Mouse (Mus musculus) thymus, adult 2 months (tissue): ENCODE data around the gene Cxcl10. TPM values are rescaled to one million over a fixed set of nuclear protein-coding genes. Genes with fewer than 3 reads are reported as not detected.
"Not testable (repeated sequence)": the region's sequence is repeated elsewhere in the genome, so short reads cannot be mapped to it uniquely, and the experiment has no call there.

Source experiments
- DNase-seq: peaks from one replicate; pipeline ENCODE4 v3.0.0; 2021
- H3K27ac ChIP-seq: fragments of 200-500 bp; 2 replicates; pipeline ENCODE4 v1.5.1; 2012; ENCODE audit warnings: low read length, control low read depth; ENCODE audit not compliant: control insufficient read depth, insufficient read depth
- H3K27me3 ChIP-seq: fragments of 200-500 bp; 2 replicates; pipeline ENCODE4 v1.6.1; 2012; ENCODE audit warnings: mild to moderate bottlenecking, low read length, moderate library complexity, mixed read lengths; ENCODE audit not compliant: control insufficient read depth, insufficient read depth
- H3K36me3 ChIP-seq: fragments of 200-500 bp; 2 replicates; pipeline ENCODE4 v1.6.1; 2012; ENCODE audit warnings: mild to moderate bottlenecking, low read length, moderate library complexity; ENCODE audit not compliant: control insufficient read depth, insufficient read depth
- H3K4me1 ChIP-seq: fragments of 200-500 bp; replicated peaks from 2 replicates; pipeline ENCODE4 v1.6.1; 2012; ENCODE audit warnings: low read length; ENCODE audit not compliant: control insufficient read depth, insufficient read depth
- H3K4me3 ChIP-seq: fragments of 200-500 bp; 2 replicates; pipeline ENCODE4 v1.5.1; 2012; ENCODE audit warnings: mild to moderate bottlenecking, low read length, control low read depth, moderate library complexity; ENCODE audit not compliant: control insufficient read depth, insufficient read depth
- CTCF ChIP-seq: fragments of 200-500 bp; IDR thresholded peaks from 2 replicates; pipeline ENCODE4 v1.5.1; 2012; ENCODE audit warnings: mild to moderate bottlenecking, control low read depth, low read length, moderate library complexity, borderline replicate concordance; ENCODE audit not compliant: control insufficient read depth, poor library complexity, insufficient read depth; ENCODE audit errors: extremely low read depth
- POLR2A ChIP-seq: fragments of 200-500 bp; IDR thresholded peaks from 2 replicates; pipeline ENCODE4 v1.6.1; 2012; ENCODE audit warnings: mild to moderate bottlenecking, low read length, control low read depth, moderate library complexity; ENCODE audit not compliant: control insufficient read depth, poor library complexity, insufficient read depth; ENCODE audit errors: extremely low read depth
- WGBS: fragments of 180-500 bp; shearing (Covaris S2); methylation state at CpG from one replicate; pipeline ENCODE4 v1.1.7; 2018; 5-methylcytosine and 5-hydroxymethylcytosine counted together
- polyA plus RNA-seq: library from polyadenylated mRNA; depleted of rRNA; stranded (reverse); fragments of >200 nt; gene quantifications from 2 replicates; pipeline ENCODE4 v1.2.3, GENCODE M21; 2012

The Cxcl10 gene
- polyA plus RNA-seq, 1 experiment: 93.6 TPM

DNA sequence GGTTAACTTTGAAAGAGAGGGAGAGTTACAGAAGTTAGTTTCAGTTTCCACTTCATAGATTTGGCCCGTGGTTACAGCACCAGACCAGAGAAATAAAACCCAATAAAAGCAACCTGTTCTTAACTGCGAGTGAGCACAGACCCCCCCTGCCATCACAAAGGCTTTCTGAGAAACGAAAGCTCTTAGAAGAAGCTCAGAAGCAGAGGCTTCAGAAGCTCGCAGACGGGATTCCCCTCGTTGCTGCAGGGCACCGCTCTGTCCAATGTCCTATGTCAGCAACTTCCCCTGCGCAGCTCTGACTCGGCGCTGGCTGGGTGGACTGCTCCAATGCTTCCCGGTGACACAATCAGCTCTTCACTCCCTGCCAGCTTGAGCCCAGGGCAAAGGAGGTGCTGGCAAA is 4.8 kb upstream of the Cxcl10 start:
- H3K4me1 ChIP-seq: peaks cover 7% of the 10 kb centered on the region
- peak; percentile 46 for DNase-seq
- TF ChIP-seq POLR2A (no peak), CTCF (no peak)
- peak overlapping the region; percentile 44 for H3K4me3 ChIP-seq
- no peaks in the 10 kb centered on the region for H3K36me3 ChIP-seq
- no peak overlapping the region for H3K27ac ChIP-seq
- WGBS: under 1% methylated on average over 11 of the region's 11 CpGs
- no peaks in the 10 kb centered on the region for H3K27me3 ChIP-seq

DNA sequence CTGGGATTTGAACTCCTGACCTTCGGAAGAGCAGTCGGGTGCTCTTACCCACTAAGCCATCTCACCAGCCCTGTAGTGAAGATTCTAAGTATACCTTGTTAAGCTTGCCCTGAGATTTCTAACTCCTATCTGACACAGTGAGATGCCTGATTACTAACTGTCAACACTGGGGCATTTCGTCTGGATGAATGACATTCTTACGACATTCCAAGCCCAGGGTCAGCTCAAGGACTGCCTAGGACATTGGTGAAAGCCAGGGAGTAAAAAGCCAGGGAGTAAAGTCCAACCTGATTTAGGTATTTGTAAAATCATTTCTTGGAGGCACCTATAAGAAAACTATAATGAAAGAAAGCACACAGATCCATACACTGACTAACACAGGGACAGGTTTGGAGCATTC is 4.0 kb upstream of the Cxcl10 start:
- not testable (repeated sequence) for H3K36me3 ChIP-seq, H3K27me3 ChIP-seq, H3K4me1 ChIP-seq, DNase-seq, H3K4me3 ChIP-seq, H3K27ac ChIP-seq
- WGBS: 95% methylated on average over 4 of the region's 4 CpGs

DNA sequence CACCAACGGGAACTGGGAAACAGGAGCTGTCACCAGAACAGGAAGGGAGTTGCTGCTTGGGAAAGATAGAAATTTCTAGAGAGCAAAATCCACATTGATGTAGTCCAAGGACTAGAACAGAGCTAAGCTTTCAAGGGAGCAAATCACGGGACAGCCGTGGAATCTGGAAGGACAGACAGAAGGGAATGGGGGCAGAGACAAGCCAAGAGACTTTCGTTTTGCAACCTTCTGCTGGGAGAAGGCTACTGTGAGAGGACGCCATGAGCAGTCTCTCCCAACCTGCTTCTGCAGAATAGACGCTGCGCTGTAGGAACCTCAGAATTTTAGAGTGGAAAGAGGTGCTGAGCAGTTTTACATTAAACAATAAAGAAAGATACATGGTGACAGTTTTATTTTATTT is 1.0 kb upstream of the Cxcl10 start:
- TF ChIP-seq CTCF: no peak
- TF ChIP-seq POLR2A: no peak
- no peak overlapping the region for H3K27ac ChIP-seq

DNA sequence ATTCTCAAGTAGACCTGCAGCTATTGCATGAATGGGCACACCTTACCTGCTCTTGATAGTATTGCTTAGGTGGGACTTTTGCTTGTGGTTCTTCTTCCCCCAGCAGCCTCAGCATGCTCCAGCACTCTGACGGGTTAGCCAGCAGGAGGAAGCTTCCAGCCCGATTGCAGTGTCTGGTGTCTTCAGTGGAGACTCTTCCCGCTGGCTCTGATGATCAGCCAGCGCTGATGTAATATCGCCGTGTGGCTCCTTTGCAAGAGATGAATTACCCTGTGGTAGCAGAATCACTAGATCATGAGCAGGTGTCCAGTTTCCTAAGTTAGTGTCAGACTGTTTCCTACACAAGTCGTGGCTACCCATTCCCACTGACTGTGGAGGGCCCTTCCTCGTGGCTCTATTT is 3.7 kb downstream of the Cxcl10 start:
- H3K27ac ChIP-seq: no peak overlapping the region
- no peak for DNase-seq
- no peaks in the 10 kb centered on the region for H3K27me3 ChIP-seq
- H3K36me3 ChIP-seq: no peaks in the 10 kb centered on the region
- TF ChIP-seq POLR2A (no peak), CTCF (no peak)
- H3K4me1 ChIP-seq: peaks cover 3% of the 10 kb centered on the region; the same call in 1 of the 2 replicates
- 88% methylated on average over 8 of the region's 8 CpGs for WGBS
- no peak overlapping the region for H3K4me3 ChIP-seq

More for the DNA sequence above, 1.0 kb upstream of the Cxcl10 start:
- no peak overlapping the region for H3K4me3 ChIP-seq
- H3K27me3 ChIP-seq: no peaks in the 10 kb centered on the region
- H3K36me3 ChIP-seq: no peaks in the 10 kb centered on the region
- peaks cover 8% of the 10 kb centered on the region for H3K4me1 ChIP-seq
- no peak for DNase-seq
- 89% methylated on average over 7 of the region's 7 CpGs for WGBS

DNA sequence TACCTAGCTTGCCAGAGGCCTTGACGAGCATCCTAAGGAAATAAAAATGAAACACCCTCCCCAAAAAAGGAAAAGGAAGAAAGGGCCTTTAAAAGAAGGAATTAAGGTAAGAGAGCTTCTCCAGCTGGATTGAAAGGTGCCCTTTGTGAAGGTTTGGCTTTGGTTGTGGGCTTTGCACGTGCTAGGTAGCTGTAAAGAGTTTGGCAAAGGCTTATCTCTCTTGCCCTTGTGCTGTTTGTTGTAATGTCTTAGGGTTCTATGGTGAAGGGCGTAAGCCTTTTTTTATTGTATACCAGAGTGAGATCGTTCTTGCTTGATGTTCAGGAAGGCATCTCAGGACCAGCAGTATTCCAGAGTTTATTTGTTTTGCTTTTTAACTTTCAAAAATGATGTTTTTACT is 8.1 kb downstream of the Cxcl10 start:
- WGBS: 82% methylated on average over 4 of the region's 4 CpGs
- Histone ChIP-seq H3K36me3 (no peaks in the 10 kb centered on the region), H3K27me3 (no peaks in the 10 kb centered on the region)

DNA sequence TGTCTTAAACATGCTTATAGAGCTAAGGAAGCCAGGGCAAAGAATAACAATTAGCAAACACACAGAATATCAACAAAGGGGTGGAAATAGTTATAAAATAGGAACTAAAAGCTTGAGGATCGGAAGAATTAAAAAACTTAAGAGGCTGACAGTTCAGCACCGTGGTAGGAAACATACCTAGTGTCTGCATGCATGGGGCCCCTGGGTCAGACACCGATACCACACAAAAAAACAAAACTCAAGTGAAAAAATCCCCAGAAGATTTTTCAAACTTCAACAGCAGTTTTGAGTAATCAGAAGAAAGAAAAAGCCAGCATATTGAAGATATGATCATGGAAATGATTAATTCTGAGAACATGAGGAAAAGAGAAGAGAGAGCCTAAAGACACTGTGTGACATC is 11.9 kb downstream of the Cxcl10 start:
- Histone ChIP-seq H3K27me3 (no peaks in the 10 kb centered on the region), H3K27ac (no peak overlapping the region), H3K4me3 (no peak overlapping the region), H3K4me1 (no peaks in the 10 kb centered on the region), H3K36me3 (no peaks in the 10 kb centered on the region)
- TF ChIP-seq POLR2A (no peak), CTCF (no peak)
- no peak for DNase-seq
- 59% methylated on average over 3 of the region's 3 CpGs for WGBS

More for the DNA sequence above, 8.1 kb downstream of the Cxcl10 start:
- Histone ChIP-seq H3K4me3 (no peak overlapping the region), H3K4me1 (no peaks in the 10 kb centered on the region), H3K27ac (no peak overlapping the region)
- TF ChIP-seq POLR2A (no peak), CTCF (no peak)
- DNase-seq: no peak

DNA sequence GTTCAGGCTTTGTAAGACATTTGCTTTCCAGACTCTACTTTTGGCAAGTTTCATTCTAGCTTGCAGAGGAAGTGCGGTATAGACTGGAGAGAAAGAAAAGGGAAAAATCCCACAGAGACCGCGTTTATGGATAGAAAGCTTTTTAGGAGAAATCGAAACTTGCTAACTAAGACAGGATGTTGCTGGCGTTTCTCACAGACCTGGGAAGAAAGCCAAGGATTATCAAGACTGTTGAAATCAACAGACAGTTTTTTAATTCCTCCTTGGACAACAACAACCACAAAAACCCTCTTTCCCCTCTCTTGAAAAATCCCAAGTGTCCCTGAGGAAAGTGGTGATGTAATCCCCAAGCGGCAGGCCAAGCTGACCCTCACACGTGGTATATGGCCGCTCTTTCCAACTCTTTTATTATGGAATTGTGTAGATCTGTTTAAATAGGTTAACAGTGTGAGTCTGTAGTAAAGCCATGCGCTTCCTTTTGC is 16.3 kb downstream of the Cxcl10 start:
- Histone ChIP-seq H3K4me3 (no peak overlapping the region), H3K27ac (no peak overlapping the region), H3K4me1 (no peaks in the 10 kb centered on the region), H3K36me3 (no peaks in the 10 kb centered on the region), H3K27me3 (no peaks in the 10 kb centered on the region)
- DNase-seq: no peak
- WGBS: 67% methylated on average over 9 of the region's 9 CpGs
- TF ChIP-seq CTCF (no peak), POLR2A (no peak)
